Mouse (Mus musculus) testis, adult 2 months (tissue): ENCODE measurements around the gene Ablim1. TPM values are rescaled to one million over a fixed set of nuclear protein-coding genes. Genes with fewer than 3 reads are reported as not detected.
A peak's percentile ranks its signal among the peaks of the same experiment; 100 is the strongest.

Source experiments
- H3K27ac ChIP-seq: fragments of 200-500 bp; 2 replicates; pipeline ENCODE4 v1.5.1; 2012; ENCODE audit warnings: low read depth, low read length; ENCODE audit not compliant: control insufficient read depth, insufficient read depth
- H3K27me3 ChIP-seq: fragments of 200-500 bp; 2 replicates; pipeline ENCODE4 v1.6.1; 2012; ENCODE audit warnings: mild to moderate bottlenecking, low read length, moderate library complexity; ENCODE audit not compliant: control insufficient read depth, insufficient read depth
- H3K36me3 ChIP-seq: fragments of 200-500 bp; 2 replicates; pipeline ENCODE4 v1.6.1; 2012; ENCODE audit warnings: mild to moderate bottlenecking, low read length; ENCODE audit not compliant: control insufficient read depth, insufficient read depth
- H3K4me1 ChIP-seq: fragments of 200-500 bp; 2 replicates; pipeline ENCODE4 v1.6.1; 2012; ENCODE audit warnings: low read length; ENCODE audit not compliant: control insufficient read depth, insufficient read depth
- H3K4me3 ChIP-seq: fragments of 200-500 bp; 2 replicates; pipeline ENCODE4 v1.5.1; 2012; ENCODE audit warnings: low read depth, mild to moderate bottlenecking, low read length, moderate library complexity, mixed read lengths; ENCODE audit not compliant: control insufficient read depth
- CTCF ChIP-seq: fragments of 200-500 bp; IDR thresholded peaks from 2 replicates; pipeline ENCODE4 v1.5.1; 2012; ENCODE audit warnings: low read depth, mild to moderate bottlenecking, inconsistent platforms, low read length, moderate library complexity; ENCODE audit not compliant: control insufficient read depth, insufficient read depth, insufficient replicate concordance
- POLR2A ChIP-seq: fragments of 200-500 bp; IDR thresholded peaks from 2 replicates; pipeline ENCODE4 v1.6.1; 2012; ENCODE audit warnings: low read depth, mild to moderate bottlenecking, inconsistent platforms, low read length, moderate library complexity; ENCODE audit not compliant: control insufficient read depth
- polyA plus RNA-seq: library from polyadenylated mRNA; depleted of rRNA; stranded (reverse); fragments of >200 nt; gene quantifications from 2 replicates; pipeline ENCODE4 v1.2.3, GENCODE M21; 2012

Gene Ablim1
- polyA plus RNA-seq, 1 experiment: 3.0 TPM

DNA sequence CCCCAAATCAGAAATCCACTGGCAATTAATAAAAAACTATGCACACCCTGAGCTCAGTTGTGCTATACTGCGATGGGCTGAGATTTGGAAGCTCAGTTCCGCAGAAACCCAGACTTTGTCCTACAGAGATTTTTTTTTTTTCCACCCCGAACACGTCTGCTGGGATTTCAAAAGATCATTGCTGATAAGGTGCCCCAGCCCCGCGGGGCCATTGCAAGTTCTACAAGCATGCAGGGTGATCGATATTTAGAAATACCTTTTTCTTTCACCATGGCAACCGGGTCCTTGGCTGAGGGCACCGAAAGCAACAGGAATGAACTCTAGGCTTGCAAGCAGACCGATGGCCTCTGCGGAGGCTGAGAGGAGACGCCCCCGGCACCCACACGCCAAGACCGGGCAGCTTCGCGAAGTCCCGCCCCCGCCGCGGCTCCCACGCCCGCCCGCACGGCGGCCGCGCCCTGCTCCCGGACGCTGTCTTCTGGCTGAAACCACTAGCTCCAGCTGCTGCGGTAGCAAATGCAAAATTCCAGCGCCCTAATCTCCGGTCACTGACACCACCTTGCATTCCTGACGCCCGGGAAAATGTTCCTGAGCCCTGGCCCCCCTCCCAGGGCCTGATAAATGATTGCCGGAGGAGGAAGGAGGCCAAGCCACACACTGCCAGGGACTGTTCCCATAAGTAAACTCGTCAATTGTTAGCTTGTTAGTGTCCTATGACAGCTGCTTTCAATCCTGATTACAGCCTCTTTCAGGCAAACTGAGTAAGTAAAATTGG lies 117.5 kb downstream of the Ablim1 start:
- no peaks in the 10 kb centered on the region for H3K36me3 ChIP-seq
- TF ChIP-seq CTCF (no peak), POLR2A (no peak)
- no peak overlapping the region for H3K27ac ChIP-seq
- H3K4me3 ChIP-seq: peak overlapping the region; percentile 18
- H3K27me3 ChIP-seq: no peaks in the 10 kb centered on the region
- 0 out of 2 replicates have a peak, but pooled peaks cover 2% of the 10 kb centered on the region for H3K4me1 ChIP-seq

DNA sequence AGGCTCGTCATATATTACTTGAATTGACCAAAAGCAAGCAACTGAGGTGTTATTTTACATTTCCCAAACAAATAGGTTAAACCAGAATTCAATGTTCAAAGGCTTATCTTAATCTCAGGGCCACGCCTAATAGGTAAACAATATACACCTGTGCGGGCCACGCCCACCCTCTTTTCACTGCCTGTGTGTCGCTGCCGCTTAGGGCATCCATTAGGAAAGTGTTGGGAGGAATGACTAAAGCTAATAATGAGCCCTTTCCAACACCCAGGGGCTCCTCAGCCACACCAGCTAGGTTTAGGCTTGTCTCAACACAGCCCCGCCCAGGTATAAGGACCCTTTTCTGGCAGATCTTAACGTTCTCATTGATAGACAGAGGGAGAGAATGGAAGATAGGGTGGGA lies 118.1 kb downstream of the Ablim1 start:
- Histone ChIP-seq H3K4me1 (0 out of 2 replicates have a peak, but pooled peaks cover 2% of the 10 kb centered on the region), H3K4me3 (no peak overlapping the region), H3K27me3 (no peaks in the 10 kb centered on the region), H3K36me3 (no peaks in the 10 kb centered on the region), H3K27ac (no peak overlapping the region)
- TF ChIP-seq CTCF (no peak), POLR2A (no peak)

DNA sequence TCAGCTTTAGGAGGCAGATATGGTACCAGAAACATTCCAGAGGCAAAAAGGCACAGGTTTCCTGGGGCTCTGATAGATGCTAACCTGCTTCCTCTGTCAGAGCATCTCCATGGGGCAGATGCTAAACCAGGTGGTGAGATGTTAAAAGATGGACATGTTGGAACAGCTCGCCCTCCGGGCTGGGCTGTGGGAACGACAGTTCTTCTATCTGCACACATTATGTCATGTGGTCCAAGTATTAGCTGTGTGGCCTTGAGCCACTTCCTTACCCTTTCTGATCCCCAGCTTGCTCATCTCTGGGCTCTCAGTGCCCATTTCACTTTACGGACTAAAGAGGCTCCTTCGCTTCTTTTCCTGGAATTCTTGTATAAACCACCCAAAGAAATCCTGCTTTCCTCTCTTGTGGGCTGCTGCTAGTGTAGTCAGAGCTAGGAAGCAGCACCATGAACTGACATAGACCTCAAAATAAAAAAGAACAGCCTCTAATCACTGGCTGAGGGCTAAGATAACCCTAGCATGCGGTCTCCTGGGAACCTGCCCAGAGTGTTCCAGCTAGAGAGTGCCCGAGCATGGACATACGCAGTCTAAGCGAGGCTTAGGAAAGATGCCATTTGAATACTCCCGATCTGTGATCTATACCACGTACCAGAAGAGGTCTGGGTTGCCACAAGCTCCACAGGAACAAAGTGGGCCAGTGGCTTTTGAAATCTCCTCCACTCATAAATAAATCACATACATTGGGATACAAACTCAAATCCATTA lies 119.4 kb downstream of the Ablim1 start:
- Histone ChIP-seq H3K4me3 (no peak overlapping the region), H3K27me3 (no peaks in the 10 kb centered on the region), H3K36me3 (no peaks in the 10 kb centered on the region), H3K4me1 (0 out of 2 replicates have a peak, but pooled peaks cover 2% of the 10 kb centered on the region), H3K27ac (no peak overlapping the region)
- TF ChIP-seq CTCF: no peak
- no peak for TF ChIP-seq POLR2A

DNA sequence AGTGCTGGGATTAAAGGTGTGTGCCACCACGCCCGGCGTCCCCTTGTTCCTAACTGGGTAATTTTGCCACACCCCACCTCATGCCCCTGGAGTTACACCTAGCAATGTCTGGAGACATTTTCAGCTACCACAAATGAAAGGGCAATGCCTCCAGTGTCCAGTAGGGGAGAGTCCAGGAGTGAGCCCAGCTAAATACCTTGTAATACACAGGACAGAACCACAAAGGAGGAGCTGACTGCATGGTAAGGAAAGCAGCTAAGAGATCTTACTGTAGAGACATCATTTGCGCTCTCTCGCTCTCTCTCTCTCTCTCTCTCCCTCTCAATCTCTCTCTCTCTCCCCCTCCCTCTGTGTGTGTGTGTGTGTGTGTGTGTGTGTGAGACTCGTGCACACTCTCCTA lies 120.8 kb downstream of the Ablim1 start:
- Histone ChIP-seq H3K4me1 (0 out of 2 replicates have a peak, but pooled peaks cover 2% of the 10 kb centered on the region), H3K27ac (no peak overlapping the region), H3K36me3 (no peaks in the 10 kb centered on the region), H3K4me3 (no peak overlapping the region), H3K27me3 (no peaks in the 10 kb centered on the region)
- TF ChIP-seq POLR2A: no peak
- no peak for TF ChIP-seq CTCF

DNA sequence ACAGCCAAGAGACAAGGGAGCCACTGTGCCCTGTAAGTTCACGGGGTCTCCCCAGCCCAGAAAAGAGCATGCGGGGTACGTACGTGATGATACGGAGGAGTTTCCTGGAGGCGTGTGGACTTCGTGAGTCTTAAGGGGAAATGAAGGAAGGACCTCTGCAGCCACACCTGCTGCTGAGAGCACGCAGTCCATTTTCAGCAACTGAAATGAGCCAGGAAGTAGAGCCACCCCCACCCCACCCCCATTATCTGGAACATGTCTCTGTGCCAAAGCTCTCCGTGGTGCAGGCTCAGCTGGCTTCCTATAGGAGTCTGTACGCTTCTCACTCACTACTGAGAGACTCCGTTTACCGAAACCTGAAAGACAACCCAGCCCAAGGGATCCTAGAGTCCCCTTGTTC lies 121.3 kb downstream of the Ablim1 start:
- Histone ChIP-seq H3K4me1 (0 out of 2 replicates have a peak, but pooled peaks cover 2% of the 10 kb centered on the region), H3K27ac (no peak overlapping the region), H3K4me3 (peak overlapping the region; percentile 21), H3K36me3 (no peaks in the 10 kb centered on the region), H3K27me3 (no peaks in the 10 kb centered on the region)
- TF ChIP-seq CTCF (no peak), POLR2A (no peak)

DNA sequence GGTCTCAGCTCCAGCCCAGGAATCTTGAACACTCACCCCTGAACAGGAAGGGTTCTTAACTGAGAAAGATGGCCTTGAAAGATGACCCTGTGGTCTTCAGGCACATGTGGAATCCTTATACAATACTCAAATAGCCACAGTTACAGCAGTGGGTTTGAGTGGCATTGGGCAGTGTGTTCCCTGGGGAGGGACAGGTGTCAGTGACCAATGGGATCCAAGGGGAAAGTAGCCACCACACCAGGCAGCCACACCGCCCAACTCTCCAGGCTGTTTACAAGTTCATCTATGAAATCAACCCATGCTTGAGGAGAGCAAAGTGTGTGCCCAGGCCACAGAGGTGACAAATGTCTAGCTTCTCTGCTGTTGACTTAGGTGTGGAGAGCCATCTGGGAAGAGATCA lies 123.6 kb downstream of the Ablim1 start:
- Histone ChIP-seq H3K27ac (no peak overlapping the region), H3K4me3 (no peak overlapping the region), H3K27me3 (no peaks in the 10 kb centered on the region), H3K4me1 (no peaks in the 10 kb centered on the region), H3K36me3 (no peaks in the 10 kb centered on the region)
- TF ChIP-seq POLR2A: no peak
- no peak for TF ChIP-seq CTCF

DNA sequence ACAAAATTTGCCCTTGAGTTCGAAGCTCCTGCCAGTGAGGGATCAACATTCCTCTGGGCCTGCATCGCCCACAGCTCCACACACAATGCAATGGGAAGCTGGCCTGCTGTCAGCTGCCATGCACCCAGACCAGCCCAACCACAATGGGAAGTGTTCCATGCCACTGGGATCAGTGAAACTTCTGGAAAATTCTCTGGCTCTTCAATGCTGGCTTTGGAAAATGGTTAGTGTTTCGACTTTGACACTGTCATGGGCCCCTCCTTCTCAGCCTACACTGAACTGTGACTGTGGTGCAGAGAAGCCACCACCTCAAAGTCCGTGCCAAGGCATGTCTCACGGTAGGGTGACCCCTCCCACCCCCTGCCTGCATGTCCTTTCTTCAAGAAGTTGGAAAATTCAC lies 125.3 kb downstream of the Ablim1 start:
- no peak overlapping the region for H3K4me3 ChIP-seq
- H3K4me1 ChIP-seq: no peaks in the 10 kb centered on the region
- no peaks in the 10 kb centered on the region for H3K36me3 ChIP-seq
- no peak for TF ChIP-seq POLR2A
- TF ChIP-seq CTCF: no peak
- no peak overlapping the region for H3K27ac ChIP-seq
- H3K27me3 ChIP-seq: no peaks in the 10 kb centered on the region

DNA sequence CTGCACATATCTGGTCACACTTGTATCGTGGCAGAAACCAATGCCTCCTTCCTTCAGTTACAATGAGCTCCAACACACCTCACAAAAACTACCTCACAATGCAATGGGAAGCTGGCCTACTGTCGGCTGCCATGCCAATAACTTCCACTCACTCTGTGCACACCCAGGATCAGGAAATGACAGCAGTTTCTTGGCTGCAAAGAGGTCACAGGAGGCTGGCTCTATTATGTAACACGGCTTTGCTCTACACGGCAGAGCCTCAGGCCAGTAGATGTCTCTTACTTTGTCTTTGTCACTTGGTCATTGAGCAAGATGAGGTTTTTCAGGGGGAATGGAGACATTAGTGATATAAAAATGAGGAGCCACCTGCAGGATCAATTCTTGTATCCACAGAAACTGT lies 126.2 kb downstream of the Ablim1 start:
- H3K36me3 ChIP-seq: no peaks in the 10 kb centered on the region
- H3K27ac ChIP-seq: no peak overlapping the region
- no peaks in the 10 kb centered on the region for H3K27me3 ChIP-seq
- H3K4me1 ChIP-seq: no peaks in the 10 kb centered on the region
- no peak overlapping the region for H3K4me3 ChIP-seq
- TF ChIP-seq POLR2A (no peak), CTCF (no peak)
